Mouse (Mus musculus) heart, postnatal 0 days (tissue): ENCODE results near the gene Cnot3. TPM values are rescaled to one million over a fixed set of nuclear protein-coding genes. Genes with fewer than 3 reads are reported as not detected.
A peak's percentile ranks its signal among the peaks of the same experiment; 100 is the strongest.

Source experiments
- ATAC-seq: fragments of 200-750 bp; cut with Nextera tagmentation; 2 replicates; pipeline ENCODE4 v1.8.0; 2017; ENCODE audit warnings: low read depth, moderate number of reproducible peaks, moderate library complexity; ENCODE audit not compliant: insufficient read depth
- DNase-seq: peaks from one replicate; pipeline ENCODE4 v3.0.0-alpha.2; 2016; ENCODE audit warnings: low spot score
- H3K27ac ChIP-seq: fragments of 300-500 bp; sonication (generic); 2 replicates; pipeline ENCODE4 v1.5.1; 2014; ENCODE audit warnings: low read depth, mild to moderate bottlenecking
- H3K27me3 ChIP-seq: fragments of 300-500 bp; sonication (generic); 2 replicates; pipeline ENCODE4 v1.6.1; 2014; ENCODE audit warnings: low read length, mixed read lengths; ENCODE audit not compliant: control insufficient read depth, insufficient read depth
- H3K36me3 ChIP-seq: fragments of 300-500 bp; sonication (generic); replicated peaks from 2 replicates; pipeline ENCODE4 v1.6.1; 2014; ENCODE audit warnings: low read length, mixed read lengths; ENCODE audit not compliant: control insufficient read depth, insufficient read depth
- H3K4me1 ChIP-seq: fragments of 300-500 bp; sonication (generic); 2 replicates; pipeline ENCODE4 v1.6.1; 2014; ENCODE audit warnings: antibody characterized with exemption; ENCODE audit not compliant: control insufficient read depth, insufficient read depth
- H3K4me2 ChIP-seq: fragments of 300-500 bp; sonication (generic); 2 replicates; pipeline ENCODE4 v1.6.1; 2014; ENCODE audit warnings: low read depth, mild to moderate bottlenecking, low read length, moderate library complexity
- H3K4me3 ChIP-seq: fragments of 300-500 bp; sonication (generic); 2 replicates; pipeline ENCODE4 v1.5.1; 2014; ENCODE audit warnings: low read depth, low read length
- H3K9ac ChIP-seq: fragments of 300-500 bp; sonication (generic); replicated peaks from 2 replicates; pipeline ENCODE4 v1.6.1; 2014; ENCODE audit warnings: low read depth, low read length, mixed read lengths
- H3K9me3 ChIP-seq: fragments of 300-500 bp; sonication (generic); replicated peaks from 2 replicates; pipeline ENCODE4 v1.6.1; 2016; ENCODE audit warnings: low read length; ENCODE audit not compliant: control insufficient read depth
- CTCF ChIP-seq: IDR thresholded peaks from 2 replicates; pipeline ENCODE4 v1.5.1; 2016; ENCODE audit warnings: antibody characterized with exemption, control low read depth, low read depth
- EP300 ChIP-seq: IDR thresholded peaks from 2 replicates; pipeline ENCODE4 v1.6.1; 2016; ENCODE audit warnings: antibody characterized with exemption, low read depth
- WGBS: fragments of 180-500 bp; shearing (Covaris S2); extraction: QIAGEN DNeasy Blood & Tissue Kit; methylation state at CpG from one replicate; pipeline ENCODE4 v1.1.7; 2014; 5-methylcytosine and 5-hydroxymethylcytosine counted together
- polyA plus RNA-seq: library from polyadenylated mRNA; unstranded; fragments of >200 nt; fragmentation: Nextera tagmentation; extraction: Ambion mirVana; gene quantifications from 2 replicates; pipeline ENCODE4 v1.2.1, GENCODE M21; 2015
- total RNA-seq: library from RNA; depleted of rRNA; stranded (reverse); fragments of >200 nt; gene quantifications from 2 replicates; pipeline ENCODE4 v1.2.3, GENCODE M21; 2014; ENCODE audit warnings: low replicate concordance

Cnot3 gene
- total and polyA plus RNA-seq, 2 experiments from 2014 or later: 15.9 to 16.8 TPM

GRCm38 (mm10) chr7:3666921-3667391 is 21.9 kb downstream of the Cnot3 start:
- peaks cover 16% of the 10 kb centered on the region for H3K36me3 ChIP-seq
- H3K27me3 ChIP-seq: no peaks in the 10 kb centered on the region
- DNase-seq (peak; percentile 17), ATAC-seq (no peak)
- TF ChIP-seq EP300 (no peak), CTCF (peak; percentile 25)
- no peak overlapping the region; the same call in 1 of the 2 replicates for H3K9ac ChIP-seq
- peak overlapping the region; percentile 17 for H3K4me3 ChIP-seq
- no peaks in the 10 kb centered on the region for H3K9me3 ChIP-seq
- H3K4me2 ChIP-seq: peak overlapping the region; percentile 40
- WGBS: 13% methylated on average over 14 of the region's 14 CpGs
- H3K4me1 ChIP-seq: peaks cover 18% of the 10 kb centered on the region
- H3K27ac ChIP-seq: peak overlapping the region; percentile 2; the same call in 1 of the 2 replicates

DNA sequence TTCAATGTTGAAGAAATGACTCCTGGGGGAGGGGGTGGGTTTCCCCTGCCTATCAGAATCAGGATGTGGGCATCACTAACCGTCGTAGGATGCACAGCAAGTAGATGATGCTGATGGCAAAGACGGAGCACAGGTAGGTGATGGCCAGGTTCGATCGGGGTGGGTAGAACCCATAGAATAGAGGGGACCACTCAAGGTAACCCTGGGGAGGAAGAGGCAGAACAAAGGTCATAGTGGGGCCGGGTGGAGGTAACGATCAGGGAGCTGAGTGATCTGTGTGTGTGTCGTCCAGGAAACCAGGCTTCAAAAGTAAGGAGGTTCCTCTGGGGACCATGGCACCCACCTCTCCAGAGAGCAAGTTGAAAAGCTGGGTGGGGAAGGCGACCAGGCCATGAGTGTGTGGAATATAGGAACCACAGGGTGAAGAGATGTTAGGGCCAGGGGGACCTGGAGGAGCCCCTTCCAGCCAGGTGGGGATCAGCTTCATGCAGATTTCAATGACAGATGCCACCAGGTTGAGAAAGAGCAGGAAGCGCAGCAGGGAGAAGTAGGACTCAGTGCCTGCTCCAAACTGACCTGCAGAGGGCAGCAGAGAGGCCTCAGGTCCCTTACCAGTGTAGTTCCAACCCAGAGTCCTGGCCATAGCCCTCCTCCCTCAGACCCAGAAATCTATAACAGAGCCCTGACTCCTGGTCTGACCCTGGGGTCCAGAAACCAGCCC is 29.6 kb downstream of the Cnot3 start:
- no peak overlapping the region for H3K27ac ChIP-seq
- no peaks in the 10 kb centered on the region for H3K4me1 ChIP-seq
- H3K27me3 ChIP-seq: no peaks in the 10 kb centered on the region
- no peak overlapping the region for H3K4me2 ChIP-seq
- TF ChIP-seq EP300: no peak
- TF ChIP-seq CTCF: peak; percentile 89
- ATAC-seq: peak; percentile 85
- no peak overlapping the region for H3K4me3 ChIP-seq
- 68% methylated on average over 10 of the region's 10 CpGs for WGBS
- peaks cover 3% of the 10 kb centered on the region; the same call in 1 of the 2 replicates for H3K36me3 ChIP-seq
- no peak overlapping the region for H3K9ac ChIP-seq
- H3K9me3 ChIP-seq: no peaks in the 10 kb centered on the region
- peak; percentile 78 for DNase-seq

DNA sequence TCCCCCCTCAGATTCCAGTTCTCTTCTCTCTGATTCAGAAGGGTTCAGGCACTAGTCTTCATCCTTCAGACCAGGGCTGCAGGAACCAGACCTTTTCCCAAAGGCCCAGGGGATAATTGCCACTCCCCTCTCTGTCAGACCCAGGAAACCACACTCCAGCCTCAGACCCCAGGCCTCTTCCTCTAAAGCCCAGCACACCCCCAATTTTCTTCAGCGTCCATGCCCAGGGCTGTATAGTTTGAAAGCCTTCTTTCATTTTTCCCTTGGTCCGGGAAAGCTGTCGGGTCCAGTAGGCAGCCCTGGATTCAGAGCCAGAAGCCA is 30.1 kb downstream of the Cnot3 start:
- Histone ChIP-seq H3K27ac (no peak overlapping the region), H3K4me2 (no peak overlapping the region), H3K9me3 (no peaks in the 10 kb centered on the region), H3K4me1 (no peaks in the 10 kb centered on the region), H3K27me3 (no peaks in the 10 kb centered on the region), H3K36me3 (peaks cover 4% of the 10 kb centered on the region; the same call in 1 of the 2 replicates), H3K4me3 (no peak overlapping the region), H3K9ac (no peak overlapping the region)
- DNase-seq: no peak
- no peak for ATAC-seq
- WGBS: 88% methylated on average over 3 of the region's 3 CpGs
- TF ChIP-seq CTCF (no peak), EP300 (no peak)

DNA sequence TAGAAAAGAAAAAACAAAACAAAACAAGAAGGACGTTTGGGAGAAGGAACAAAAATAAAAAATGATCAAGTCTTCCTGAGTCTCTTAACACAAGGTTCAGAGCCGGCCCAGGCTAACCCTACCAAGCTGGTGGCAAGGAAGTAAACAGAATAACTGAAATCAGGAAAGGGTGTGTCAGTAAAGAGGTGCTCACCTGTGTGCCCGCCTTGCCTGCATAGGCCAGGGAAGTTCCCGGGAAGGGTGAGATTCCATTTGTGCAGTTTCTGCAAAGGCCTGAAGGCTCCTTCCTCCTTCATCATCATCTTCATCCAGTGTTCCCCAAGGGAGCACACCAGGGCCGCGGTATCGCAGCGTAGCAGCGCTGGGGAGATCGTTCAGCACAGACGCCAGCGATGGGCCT is 31.3 kb downstream of the Cnot3 start:
- DNase-seq: no peak
- 81% methylated on average over 12 of the region's 12 CpGs for WGBS
- TF ChIP-seq EP300 (no peak), CTCF (no peak)
- Histone ChIP-seq H3K4me1 (no peaks in the 10 kb centered on the region), H3K36me3 (peaks cover 10% of the 10 kb centered on the region; the same call in 1 of the 2 replicates), H3K4me2 (no peak overlapping the region), H3K9me3 (no peaks in the 10 kb centered on the region), H3K27ac (no peak overlapping the region), H3K27me3 (no peaks in the 10 kb centered on the region), H3K9ac (no peak overlapping the region), H3K4me3 (no peak overlapping the region)
- no peak for ATAC-seq

GRCm38 (mm10) chr7:3677342-3677741 is 32.3 kb downstream of the Cnot3 start, which contains the start of gene Tmc4:
Gene Tmc4, minus strand, starts transcription at chr7:3677553.
- no peak within 1 kb of the TSS for H3K4me3 ChIP-seq
- H3K4me2 ChIP-seq: no peak within 1 kb of the TSS
- TF ChIP-seq EP300 (no peak), CTCF (no peak)
- H3K9ac ChIP-seq: no peak within 1 kb of the TSS
- ATAC-seq: no peak
- no peak for DNase-seq
- no peaks in the 10 kb centered on the region for H3K4me1 ChIP-seq
- no peak within 1 kb of the TSS for H3K27ac ChIP-seq
- 55% methylated on average over 9 of the region's 9 CpGs for WGBS
- H3K36me3 ChIP-seq: peaks cover 10% of the 10 kb centered on the region; the same call in 1 of the 2 replicates
- no peaks in the 10 kb centered on the region for H3K9me3 ChIP-seq
- H3K27me3 ChIP-seq: no peaks in the 10 kb centered on the region

- ATAC-seq (no peak), DNase-seq (no peak)
- H3K9me3 ChIP-seq: no peaks in the 10 kb centered on the region
- no peak for TF ChIP-seq CTCF
- no peak overlapping the region for H3K27ac ChIP-seq
- H3K4me1 ChIP-seq: no peaks in the 10 kb centered on the region
- no peaks in the 10 kb centered on the region for H3K27me3 ChIP-seq
- no peak overlapping the region for H3K4me3 ChIP-seq
- peaks cover 28% of the 10 kb centered on the region for H3K36me3 ChIP-seq
- no peak overlapping the region for H3K9ac ChIP-seq
- WGBS: 88% methylated on average over 10 of the region's 10 CpGs
- H3K4me2 ChIP-seq: no peak overlapping the region
These were observed 39.0 kb downstream of the Cnot3 start for GRCm38 (mm10) chr7:3683908-3684550.
